Mouse (Mus musculus): ENCODE measurements around the gene Syde2. TPM values are rescaled to one million over a fixed set of nuclear protein-coding genes. Genes with fewer than 3 reads are reported as not detected.
"Not testable (repeated sequence)": the region's sequence is repeated elsewhere in the genome, so short reads cannot be mapped to it uniquely, and the experiment has no call there.

The Syde2 gene
- not detected for polyA plus RNA-seq (2017; shearing (Covaris generic))

DNA sequence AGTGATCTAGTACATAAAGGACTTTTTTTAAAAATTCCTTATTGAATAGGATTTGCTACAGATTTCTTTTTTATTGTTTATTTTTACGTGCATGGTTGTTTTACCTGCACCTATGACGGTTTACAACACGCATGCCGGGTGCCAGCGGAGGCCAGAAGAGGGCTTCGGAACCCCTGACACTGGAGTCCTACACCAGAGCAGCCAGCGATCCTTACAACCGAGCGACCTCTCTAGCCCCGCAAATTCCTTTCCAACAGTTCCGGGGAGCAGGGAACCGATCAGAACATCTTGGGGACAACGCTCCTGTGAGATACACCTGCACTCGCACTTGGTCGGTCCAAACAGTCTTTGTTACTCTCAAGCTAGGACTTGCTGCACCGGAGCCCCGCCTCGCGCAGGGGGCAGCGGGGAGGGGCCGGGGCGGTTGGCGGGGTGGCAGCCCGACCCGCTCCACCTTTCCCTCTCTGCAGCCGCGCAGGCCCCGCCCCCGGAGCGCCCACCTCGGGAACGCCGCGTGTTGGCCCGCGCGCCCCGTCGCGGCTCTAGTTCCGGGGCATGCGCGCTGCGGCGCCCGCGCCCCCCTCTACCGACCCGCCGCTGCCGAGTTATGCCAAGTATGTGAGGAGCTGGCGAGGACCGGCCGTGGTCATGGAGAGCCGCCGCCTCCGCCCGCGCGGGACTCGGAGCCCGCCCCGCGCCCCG is at the start of gene Syde2:
Gene Syde2, plus strand, starts transcription at position 603 of the 702 bp plus-strand sequence.
- peak; percentile 49 for ATAC-seq

DNA sequence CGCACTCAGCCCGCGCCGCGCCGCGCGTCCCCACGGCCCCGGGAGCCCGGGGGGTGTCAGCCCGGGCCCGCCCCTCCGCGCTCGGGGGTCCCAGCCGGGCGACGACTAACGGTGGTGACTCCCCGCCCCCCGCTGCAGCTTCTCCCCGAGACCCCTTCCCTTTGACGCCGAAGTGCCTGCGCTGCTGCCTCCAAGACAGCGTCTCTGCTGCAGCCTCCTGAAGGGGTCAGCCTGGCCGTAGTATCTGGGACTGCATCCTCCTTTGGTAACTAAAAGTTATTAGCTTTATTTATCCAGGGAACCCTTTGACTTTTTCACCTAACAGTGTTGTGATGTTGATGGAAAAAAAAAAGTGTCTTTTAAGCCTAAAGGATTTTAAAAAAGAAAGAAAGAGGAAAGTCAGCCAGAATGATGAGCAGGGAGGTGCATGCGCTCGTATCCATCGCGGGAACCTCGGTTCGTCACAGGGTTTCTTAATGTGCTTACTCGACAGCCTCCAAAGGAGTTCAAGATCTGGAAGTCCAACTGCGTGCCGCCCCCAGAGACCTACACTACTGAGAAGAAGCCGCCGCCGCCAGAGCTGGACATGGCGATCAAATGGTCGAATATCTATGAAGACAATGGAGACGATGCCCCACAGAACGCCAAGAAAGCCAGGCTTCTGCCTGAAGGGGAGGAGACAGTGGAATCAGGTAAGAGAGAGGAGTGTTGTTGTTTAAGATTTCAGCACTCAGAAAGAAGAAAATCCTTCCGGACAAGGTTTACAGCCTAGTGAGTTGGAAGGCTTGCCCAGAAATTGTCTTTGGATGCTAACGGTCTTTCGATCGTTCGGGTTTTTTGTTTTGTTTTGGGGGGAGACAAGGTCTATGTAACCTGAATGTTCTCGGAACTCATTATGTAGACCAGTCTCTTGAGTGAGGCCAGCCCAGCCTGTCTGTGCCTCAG is 49.0 kb upstream of the Syde2 start:
- ATAC-seq, result no peak

DNA sequence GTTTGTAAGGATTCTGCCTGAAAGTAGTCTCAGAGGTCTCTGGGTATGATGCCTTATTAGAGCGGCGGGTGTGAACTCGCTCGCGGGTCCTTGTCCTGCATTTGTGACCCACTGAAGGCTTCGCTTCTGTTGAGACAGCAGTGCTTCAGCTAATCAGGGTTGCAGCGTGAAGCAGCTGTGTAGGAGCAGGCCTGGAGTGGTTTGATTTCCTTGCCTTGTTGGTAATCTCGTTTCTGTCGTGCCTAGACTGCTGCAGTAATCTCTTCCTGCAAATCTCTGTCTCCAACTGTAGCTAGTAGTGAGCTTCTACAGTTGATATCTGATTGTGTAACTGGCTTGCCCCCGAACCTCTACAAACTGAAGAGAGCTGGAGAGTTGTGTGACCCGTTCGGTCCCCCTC is 48.3 kb upstream of the Syde2 start:
- ATAC-seq, result no peak

DNA sequence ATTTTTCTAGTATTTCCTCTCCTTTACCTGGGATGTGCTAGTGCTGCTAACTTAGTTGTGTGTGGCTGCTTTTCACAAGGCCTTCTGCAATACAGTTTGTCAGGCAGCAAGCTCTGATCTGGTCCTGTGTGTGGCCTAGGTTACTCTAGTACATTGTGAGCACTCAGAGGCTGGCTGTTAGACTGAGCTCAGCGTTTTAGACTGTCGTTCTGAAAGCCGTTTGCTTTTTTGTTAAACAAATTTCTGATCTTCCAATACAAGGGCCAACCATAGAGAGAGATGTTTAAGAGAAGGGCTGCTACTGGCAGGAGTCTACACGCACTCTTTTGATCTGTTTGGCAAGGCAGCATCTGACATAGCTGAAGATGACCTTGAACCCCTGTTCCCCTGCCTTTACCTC is 47.7 kb upstream of the Syde2 start:
- no peak for ATAC-seq

DNA sequence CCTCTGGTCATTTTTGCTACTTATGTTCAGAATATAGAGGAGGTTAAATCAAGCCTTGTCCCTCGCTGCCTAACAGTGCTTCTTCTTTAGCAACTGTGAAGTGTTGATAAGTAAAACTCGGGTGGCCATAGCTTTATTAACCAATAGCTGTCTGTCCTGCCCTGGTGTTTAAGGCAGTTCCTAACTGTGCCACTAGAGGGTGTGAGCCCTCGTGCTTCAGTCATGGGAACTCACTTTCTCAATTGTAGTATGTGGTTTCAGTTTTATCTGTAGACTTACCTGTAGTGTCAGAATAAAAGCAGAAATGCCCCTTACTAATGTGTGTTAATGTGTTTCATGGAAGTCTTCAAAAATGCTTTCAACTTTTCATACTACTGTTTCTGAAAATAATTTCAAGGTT is 45.7 kb upstream of the Syde2 start:
- ATAC-seq, result peak; percentile 72

DNA sequence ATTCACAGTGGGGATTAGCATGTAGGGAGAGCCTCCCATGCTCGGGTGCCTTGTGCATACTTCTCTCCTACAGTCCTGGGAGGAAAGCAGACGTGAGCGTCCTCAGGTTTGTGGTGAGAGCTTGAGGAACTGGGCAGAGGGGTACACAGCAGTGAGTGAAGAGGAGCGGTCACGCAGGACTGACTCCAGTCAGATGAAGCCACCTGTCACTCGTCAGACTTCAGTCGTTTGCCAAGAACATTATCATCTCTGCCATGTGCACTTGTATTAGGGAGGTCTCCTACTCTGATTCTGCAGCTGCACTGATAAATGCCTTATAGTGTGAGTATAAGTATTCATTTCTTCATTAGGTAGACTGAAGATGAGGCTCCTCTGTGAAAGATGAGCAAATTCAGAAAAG is 43.3 kb upstream of the Syde2 start:
- ATAC-seq, result no peak

DNA sequence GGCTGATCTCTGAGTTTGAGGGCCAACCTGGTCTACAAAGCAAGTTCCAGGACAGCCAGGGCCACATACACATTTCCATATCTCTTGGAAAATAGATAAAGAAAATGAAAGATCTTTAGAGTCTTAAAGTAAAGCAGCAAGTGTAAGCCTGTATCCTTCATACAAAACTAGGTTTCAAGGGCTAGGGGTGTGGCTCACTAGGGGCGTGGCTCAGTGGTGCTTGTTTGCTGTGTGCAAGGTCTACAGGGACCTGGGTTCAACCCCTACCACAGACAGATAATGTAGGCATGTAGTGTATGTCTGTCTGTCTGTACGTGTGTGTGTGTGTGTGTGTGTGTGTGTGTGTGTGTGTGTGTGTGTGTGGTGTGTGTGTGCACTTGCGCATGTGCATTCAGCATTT is 41.8 kb upstream of the Syde2 start:
- ATAC-seq, result no peak

DNA sequence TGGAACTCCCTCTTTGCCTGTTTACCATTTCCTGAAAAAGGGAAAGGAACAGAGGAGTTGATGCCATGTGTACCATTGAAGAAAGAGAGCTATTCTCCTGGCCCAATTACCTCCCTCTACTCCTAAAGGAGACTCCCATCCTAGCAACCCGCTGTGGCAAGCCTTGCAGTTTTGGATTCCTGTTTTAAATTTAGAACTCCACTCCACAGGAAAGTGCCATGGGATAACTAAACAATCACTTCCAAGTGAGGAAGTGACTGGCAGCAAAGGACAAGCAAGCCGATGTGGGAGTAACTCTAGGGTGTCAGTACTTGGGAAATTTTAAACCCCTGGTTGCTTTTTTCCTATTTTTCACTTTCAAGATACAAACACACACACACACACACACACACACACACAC is 41.0 kb upstream of the Syde2 start:
- ATAC-seq, result no peak

DNA sequence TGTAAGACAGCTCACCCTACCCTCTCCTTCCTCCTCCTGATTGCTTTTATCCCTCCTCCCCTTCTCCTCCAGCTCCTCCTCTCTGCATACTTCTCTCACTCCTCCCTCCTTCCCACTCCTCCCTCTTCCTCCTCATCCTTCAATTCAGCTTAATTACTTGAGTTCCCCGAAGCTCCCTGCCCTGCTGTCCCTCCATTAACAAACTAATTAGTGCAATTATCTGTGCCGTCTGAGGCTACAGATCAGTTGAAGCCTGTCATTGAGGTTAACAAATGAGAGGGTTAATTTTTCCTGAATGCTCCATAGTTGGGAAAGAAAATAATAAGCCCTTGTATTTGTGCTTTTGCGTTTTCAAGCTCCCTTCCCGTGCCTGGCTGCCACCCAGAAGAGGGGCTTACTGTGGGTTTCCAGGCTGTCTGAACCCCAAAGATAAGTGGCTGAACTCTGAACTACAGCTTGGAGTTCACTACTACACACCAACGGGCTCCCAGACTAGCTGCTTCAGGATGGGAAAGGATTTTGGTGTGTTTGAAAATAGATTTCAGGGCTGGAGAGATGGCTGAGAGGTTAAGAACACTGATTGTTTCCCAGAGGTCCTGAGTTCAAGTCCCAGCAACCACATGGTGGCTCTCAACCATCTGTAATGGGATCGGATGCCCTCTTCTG is 40.0 kb upstream of the Syde2 start:
- no peak for ATAC-seq

DNA sequence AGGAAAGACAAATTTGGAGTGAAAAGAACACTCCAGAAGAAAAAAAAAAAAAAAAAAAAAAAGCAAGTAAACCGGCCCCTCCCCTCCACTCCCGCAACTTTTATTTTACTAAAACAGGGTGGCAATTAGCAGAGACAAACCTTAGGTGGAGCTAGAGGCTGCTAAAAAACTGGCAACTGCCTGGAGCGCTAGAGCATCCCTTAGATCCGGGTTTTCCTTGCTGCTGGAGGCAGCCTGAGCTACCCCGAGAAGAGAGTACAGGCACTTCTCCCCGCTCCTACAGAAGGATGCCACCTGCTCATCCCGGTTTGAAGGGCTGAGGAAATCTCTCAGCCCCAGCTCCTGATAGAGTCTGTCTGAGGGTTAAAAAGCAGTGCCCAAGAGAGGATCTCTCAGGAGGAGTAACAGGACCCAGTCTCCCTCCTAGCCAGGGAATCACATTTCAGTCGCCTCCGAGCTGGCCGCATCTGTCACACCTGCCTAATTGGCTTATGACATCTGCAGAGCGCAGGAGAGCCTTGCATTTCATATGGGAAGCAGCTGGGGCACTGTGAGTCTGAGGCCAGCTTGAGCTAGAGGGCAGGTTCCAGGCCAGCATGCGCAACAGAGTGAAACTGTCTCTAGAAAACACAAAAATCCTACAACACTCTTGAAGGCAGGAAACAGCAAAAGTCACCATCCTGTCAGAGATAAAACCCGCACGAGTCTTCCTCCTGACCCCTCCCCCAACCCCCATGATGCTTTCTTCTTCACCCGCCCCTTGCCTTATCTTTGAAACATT is 37.4 kb upstream of the Syde2 start:
- peak; percentile 78 for ATAC-seq

DNA sequence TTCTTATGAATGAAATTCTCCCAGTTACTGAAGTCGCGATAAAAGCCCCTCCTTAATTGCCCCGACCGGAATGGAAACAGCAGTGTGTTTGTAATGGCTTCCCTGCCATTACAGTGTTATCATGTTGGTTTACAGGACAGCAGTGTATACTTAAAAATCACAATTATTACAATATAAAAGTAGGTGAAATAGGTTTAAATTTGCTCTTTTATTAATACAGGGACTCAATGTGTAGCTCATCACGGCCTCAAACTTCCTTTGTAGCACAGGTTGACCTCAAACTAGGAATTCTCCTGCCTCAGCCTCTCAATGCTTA is 36.9 kb upstream of the Syde2 start:
- ATAC-seq, result no peak

DNA sequence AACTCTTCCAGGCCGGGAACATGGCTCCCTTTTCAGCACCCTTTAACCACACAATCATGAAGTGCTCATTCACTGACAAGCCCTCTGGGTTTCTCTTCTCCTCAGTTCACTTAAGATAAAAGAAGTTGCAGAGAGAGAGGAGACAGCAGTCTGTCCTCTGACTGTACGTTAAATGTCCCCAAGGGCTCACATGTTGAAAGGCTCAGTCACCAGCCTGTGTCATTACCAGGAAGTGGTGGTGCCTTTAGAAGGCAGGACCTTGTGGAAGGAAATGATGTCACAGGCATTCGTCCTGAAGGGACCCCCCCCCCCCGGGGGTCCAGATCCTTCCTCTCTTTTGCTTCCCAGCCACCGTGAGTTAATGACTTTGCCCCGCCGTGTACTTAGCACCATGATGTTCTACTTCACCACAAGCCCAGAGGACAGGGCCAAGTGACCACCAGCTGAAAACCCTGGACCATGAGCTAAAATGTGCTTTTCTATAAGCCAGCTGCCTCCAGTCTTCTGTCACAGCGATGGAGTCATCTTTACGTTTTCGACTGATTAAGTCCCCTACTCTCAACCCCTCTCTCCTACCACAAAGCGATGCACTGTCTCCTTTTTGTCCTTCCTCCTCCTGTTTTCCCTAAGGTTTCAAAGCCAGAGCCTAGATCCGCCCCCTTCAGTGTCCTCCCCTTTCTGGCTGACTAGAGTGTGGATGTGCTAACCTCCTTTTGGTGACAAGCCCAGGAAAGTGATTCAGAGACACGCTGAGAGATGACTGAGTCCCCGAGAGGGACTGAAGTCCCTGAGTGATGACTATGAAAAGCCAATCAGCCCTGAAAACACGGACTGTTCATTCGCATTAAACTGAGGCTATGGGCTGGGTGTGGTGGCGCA is 36.1 kb upstream of the Syde2 start:
- ATAC-seq, result peak; percentile 66

DNA sequence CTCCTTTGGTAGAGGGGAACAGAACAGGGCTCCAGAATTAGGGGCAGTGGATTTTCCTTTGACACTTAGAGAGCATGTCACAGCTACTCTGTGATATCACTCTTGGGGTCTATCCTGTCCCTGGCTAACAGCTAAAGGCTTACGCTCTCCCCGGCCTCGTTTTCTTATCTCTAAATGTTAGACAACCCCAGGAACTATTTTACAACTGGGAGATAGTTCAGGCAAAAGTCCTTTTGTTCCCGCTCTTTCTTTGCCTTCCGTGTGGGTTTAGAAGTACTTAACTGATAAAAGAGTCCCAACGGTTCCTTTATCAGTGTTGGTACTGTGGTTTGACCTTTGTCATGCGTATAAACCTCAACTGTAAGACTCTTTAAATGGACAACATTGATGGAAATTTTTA is 34.7 kb upstream of the Syde2 start:
- ATAC-seq, result no peak

DNA sequence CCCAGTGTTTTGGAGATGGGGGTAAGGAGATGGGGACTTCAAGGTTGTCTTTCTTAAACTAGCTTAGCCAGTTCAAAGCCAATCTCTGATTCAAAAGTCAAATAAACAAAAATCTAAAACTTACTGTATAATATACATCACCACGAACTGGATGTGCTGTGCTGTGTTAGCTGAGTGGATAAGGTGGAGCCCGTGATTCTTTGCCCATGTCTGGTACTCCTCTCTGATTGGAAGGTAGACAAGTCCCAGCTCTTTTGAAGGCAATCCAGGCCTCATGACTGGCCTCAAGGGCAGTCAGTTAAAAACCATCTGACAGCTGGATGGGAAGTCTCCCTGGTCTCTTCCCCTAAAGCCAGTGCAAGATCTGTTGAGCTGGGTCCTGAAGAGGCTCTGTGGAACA is 34.3 kb upstream of the Syde2 start:
- ATAC-seq, result no peak

DNA sequence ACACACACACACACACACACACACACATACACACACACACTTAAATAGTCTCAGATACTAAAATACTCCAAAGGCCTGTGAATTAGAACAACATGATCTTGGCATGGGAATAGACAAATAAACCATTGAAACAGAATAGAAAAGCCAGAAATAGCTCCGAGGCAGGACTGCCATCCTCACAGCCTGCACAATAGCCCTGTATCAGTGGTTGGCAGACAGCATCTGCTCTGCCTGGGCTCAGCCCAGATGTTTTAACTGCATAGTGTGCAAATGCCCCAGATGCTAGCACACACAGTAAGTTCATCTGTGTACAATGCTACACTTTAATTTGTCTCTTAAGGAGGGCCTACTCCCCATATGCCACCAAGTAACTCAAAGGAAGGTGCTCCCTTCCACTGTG is 27.8 kb upstream of the Syde2 start:
- no peak for ATAC-seq

DNA sequence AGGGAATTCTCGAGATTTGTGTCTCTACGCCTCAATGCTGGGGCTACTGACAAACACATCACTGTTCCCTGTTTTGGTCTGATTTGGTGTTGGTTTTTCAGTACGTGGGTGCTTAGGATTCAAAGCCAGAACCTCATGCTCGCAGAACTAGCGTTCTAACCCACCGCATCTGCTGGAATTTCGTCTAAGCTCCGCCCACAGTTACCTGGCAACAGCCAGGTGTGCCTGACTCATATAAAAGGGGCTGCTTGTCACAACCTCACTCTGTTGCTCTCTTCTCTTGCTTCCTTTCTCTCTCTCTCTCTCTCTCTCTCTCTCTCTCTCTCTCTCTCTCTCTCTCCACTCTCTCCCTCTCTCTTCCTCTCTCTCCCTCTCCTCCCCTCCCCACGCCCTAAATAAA is 25.3 kb upstream of the Syde2 start:
- ATAC-seq, result no peak

DNA sequence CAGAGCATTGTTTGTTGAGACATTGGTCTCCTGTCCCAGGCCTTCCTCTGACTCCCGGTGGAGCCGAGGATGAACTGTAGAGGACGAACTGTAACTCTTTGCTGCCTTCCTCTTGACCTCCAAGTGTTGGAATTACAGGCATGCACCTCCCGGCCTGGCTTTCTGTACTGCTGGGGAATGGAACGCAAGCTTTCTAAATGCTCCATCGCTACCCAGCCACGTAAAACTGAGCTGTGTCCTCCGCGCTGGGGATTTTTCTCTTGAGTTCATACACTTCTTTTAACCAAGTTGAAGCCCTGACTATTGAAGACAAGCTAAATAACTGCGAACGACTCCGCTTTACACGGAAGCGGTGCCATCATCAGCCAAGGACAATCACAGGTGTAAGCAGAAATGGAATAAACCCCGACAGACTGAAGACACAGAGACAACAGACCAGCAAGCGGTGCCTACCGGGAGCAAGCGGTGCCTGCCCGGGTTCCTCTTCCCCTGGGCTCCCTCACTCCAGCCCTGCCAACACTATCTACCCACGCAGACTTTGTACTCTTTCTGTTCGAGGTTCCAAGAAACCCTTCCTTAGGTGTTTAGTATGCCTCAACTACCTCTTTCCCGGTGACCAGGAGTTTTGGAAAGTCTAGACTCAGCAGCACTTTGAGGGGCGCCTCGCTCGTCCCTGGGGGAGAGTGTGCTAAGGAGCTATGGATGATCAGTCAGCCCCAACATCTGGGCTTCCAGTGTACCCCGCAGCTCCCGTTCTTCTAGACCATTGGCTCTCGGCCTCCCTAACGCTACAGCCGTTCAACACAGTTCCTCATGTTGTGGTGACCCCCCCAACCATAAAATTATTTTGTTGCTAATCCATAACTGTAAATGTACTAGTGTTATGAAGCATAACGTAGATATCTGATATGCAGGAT is 24.3 kb upstream of the Syde2 start:
- no peak for ATAC-seq

DNA sequence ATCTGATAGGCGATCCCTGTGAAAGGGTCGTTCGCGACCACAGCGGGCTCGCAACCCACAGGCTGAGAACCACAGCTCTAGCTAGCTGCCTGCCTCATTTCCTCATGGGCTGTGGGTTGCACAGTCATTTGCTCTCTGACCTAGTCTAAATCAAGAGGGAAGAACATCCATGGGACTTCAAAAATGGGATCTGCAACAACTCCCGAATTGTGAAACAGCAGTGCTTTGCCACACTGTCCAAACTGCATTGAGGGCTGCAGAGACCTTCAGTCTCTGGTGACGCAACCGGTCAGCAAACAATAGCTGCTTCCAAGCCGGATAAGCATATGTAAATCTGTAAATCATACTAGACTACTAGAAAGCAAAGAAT is 23.7 kb upstream of the Syde2 start:
- ATAC-seq, result no peak

DNA sequence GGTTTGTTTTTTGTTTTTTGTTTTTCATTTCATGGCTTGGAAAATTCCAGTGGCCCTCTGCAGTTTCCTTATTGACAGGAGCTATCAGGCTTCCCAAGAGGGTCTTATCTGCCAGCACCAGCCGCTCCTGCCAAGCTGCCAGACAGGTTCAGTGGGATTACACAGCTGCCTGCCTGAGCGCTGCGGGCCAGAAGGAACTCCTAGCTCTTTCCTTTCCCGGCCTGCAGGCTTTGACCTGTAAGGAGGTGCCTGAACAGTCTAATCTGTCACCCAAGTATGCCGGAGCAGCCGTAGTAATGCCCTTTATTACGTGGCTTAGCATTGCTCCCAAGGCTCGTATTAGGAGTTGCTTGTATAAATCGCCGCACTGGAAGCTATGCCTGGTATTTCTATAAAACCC is 23.2 kb upstream of the Syde2 start:
- ATAC-seq, result no peak

DNA sequence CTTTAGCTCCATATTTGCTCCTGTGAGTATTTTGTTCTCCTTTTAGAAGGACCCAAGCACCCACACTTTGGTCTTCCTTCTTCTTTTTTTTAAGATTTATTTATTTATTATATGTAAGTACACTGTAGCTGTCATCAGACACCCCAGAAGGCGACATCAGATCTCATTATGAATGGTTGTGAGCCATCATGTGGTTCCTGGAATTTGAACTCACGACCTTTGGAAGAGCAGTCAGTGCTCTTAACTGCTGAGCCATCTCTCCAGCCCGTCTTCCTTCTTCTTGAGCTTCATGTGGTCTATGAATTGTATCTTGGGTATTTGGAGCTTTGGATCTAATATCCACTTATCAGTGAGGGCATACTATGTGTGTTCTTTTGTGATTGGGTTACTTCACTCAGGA is 22.1 kb upstream of the Syde2 start:
- not testable (repeated sequence) for ATAC-seq

DNA sequence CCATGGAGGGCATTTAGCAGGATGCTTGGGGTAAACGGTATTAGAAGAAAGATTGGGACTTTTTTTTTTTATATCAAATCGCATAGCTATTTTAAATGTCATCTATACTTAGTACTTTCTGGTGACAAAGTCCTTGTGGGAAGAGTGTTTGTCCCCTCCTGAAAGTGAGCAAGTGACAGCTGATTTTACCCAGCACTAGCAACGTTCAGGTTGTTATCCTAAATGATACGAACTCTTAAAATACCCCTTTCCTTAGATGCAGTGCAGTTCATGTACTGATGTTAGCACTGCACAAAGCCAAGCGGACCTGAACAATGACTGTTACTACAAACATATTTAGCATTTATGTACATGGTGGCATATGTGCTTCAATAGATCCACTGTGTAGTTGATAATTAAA is 20.9 kb upstream of the Syde2 start:
- ATAC-seq, result no peak
